Mouse (Mus musculus) adrenal gland, postnatal 4 days (tissue): ENCODE measurements around the gene Arhgef12. TPM values are rescaled to one million over a fixed set of nuclear protein-coding genes. Genes with fewer than 3 reads are reported as not detected.

ENCODE experiments used
- DNase-seq, 2 experiments: peaks; one replicate each; pipeline ENCODE4 v3.0.0; 2021 to 2022; ENCODE audit warnings: low spot score in 2 of 2, mixed read lengths in 2 of 2
- total RNA-seq, 2 experiments: library from RNA; stranded (reverse); gene quantifications; 2 replicates each; pipeline ENCODE4 v1.2.3; 2021

The Arhgef12 gene
- total RNA-seq, 2 experiments from 2014 or later, result 98.7 to 111 TPM

DNA sequence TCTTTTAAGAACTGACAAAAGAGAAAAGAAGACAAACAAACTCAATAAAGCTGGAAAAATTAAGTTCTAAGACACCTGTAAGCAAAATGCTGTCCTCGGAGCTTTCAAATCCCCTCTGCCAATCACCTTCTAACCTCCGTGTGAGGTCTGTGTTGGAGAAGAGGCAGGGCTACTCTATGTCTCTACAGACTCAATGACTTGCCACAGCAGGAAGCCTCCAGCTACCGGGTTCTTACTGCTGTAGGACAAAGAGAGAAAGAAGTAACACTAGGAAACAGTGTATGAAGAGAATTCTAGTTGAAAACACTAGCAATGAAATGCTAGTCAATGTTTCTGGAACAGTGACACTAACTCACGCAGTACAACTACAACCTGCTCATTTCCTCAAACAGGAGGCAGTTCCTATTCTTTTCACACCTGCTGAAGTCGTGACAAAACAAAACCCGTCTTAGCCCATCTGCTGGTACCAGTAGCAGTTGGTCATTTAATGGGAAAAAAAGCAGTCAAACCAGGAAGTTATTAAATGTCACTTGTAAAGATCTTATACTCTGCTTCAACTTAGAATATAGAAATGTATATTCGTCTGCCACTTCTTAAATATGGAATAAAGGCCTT is 23.5 kb downstream of the Arhgef12 start:
- no peak for DNase-seq

DNA sequence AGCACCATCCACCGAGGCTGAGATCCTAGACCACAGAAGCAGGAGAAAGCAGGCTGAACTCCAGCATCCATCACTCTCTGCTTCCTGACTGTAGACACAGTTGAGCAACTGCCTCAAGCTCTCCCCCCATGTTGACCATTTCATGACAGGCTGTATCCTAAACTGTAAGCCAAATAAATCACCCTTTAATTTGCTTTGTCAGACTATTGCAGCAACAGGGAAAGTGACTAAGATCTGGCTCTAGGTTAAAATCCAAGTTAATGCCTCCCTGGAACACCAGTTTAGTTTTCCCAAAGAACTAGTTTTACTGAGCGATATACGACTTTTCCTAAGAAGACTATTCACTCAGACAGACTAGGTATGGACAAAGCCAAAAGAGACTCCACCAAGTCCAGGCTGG is 28.3 kb downstream of the Arhgef12 start:
- DNase-seq, result no peak

DNA sequence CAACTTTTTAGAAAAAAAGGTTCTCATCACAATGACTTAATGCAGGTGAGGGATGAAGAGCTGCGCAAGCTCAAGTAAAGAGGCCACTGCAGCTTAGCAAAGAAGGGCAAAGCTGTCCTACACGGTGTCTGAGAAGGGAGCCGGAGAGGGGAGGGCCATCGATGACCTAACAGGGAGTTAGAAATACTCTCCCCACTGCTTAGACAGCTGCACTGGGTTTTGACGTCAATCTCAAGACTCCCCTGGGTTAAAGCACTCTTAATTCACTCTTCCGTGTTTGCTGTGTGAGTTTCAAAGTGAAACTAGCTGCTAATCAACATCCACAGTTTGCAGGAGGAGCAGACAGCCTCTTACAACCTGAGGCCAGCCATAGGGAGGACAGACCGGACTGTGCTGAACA is 30.9 kb downstream of the Arhgef12 start:
- no peak for DNase-seq

DNA sequence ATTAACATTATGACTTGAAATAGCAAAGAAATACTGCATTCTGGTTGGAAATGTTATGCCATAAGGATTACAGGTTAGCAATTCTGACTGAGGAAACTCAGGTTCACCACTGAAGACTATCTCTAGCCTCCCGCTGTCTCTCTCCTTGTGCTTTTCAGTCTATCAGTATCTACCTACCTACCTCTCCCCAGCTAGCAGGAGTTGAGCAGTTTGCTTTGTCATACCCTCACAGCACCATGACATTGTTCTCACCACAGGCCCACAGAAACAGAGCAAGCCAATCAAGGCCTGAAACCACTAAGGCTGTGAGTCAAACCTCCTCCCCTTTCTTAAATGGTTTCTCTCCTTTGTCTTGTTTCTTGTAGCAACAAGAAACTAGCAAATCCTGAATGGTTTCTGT is 32.4 kb downstream of the Arhgef12 start:
- DNase-seq, result no peak

DNA sequence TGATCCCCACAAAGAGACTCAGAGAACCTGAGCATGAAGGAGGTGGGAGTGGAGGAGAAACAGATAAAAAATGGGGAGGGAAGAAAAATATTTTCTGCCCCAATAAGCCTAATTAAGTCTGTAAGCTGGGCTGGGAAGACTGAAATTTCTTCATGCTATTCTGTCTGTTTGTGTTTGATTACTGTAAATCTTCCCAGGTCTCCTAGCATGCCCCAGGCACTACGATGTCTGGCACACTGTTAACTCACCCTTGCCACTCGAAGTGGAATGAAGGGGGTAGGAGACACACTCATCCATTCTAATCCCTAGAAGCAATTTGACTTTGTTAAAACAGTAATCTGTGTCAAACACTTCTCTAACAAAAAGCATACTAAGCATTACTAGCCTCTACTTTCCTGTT is 35.3 kb downstream of the Arhgef12 start:
- DNase-seq, result no peak

DNA sequence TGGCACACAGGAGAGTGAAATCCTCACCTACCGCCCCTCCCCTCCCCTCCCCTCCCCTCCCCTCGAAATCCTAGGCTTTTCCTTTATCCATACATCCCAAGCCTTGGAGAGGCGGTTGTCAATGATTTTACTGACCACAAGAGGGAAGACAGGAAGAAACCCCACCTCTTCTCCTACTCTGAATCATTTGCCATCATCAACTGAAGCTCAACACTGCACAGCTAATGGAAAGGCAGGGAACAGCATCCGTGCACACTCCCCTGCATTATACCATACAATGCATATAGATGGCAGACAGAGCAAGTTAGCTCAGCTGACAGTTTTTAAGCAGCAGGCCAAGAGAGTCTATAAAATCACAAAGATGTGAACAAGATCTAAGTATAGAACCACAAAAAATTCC is 35.9 kb downstream of the Arhgef12 start:
- DNase-seq, result no peak

DNA sequence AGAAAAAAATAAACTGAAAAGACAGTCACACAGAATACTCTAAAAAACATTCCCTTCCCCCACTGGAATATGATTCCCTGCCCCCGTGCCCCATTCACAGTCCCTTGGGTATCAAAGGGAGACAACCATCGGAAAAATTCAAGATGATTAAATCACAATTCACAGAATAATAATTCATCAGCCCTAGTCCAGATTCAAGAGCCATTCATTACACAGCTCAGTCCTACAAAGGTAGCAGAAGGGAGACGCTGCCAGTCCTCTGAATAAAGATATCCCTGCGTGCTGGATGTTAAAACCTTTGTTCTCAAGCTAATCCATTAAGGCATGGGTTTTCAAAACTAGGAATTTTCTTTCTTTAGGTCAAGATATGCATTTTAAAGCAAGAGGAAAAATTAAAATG is 36.5 kb downstream of the Arhgef12 start:
- no peak for DNase-seq

DNA sequence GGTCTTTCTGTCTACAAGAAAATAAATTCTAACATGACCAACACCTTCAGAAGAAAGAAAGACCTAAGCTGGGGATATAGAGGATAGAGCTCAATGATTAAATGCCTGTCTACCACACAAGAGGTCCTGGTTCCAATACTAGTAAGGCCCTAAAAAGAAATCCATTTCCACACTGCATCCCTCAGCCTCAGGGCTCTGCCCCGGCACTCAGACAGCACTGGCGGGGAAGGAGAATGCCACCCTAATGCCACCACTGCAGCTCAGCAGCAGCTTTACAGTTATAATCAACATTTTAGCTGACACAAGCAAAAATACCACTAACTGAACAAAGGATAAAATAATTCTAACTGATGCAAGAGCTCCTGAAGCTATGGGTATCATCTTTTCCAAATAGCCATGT is 36.9 kb downstream of the Arhgef12 start:
- no peak for DNase-seq

DNA sequence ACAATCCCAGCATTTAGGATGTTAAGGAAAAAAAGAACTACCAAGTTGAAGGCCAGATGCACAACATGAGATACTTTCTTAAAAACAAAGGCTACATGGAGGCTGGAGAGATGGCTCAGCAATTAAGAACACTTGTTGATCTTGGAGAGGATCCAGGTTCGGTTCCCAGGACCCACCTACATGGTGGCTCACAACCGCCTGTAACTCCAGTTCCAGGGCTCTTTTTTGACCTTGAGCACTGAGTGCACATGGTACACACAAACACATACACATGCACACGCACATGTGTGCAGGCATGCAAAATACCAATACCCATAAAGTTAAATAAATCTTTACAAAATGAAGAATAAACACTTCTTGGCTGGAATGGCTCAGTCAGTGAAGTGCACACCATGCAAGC is 39.1 kb downstream of the Arhgef12 start:
- DNase-seq, result no peak

DNA sequence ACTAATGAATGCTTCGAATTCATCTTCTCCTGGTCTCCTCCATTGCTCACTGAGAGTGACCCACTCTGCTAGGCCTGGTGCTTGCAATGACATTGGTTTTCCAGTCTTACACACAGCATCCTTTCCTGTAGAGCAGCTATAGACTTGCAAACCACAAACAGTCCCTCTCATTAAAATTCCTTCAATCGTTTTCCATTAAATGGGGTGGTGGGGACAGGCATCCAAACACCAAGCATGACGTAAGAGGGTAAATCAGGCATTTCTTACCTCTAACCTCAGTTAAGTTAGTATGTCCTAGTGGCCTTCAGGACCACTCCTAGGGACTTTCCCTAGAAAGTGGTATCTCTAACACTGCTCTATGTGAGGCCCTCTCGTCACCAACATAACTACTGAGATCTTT is 41.8 kb downstream of the Arhgef12 start:
- DNase-seq, result no peak

DNA sequence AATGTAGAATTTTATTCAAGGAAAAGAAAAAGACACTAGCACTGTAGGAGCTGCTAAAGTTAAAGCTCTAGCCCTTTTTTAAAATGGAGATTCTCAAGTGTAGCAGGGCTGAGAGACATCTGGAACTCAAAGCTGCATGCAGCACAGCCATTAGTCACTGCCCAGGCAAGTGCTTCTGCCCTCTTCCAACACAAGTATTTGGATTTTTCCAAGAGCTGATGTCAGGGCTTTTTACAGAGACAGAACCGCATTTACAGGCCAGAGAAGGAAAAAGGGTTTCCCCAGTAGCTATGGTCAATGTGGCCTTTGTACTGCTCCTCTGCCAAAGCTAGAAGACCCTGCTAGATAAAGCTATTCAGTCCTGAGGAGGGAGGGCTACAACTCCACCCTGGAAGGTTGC is 45.5 kb downstream of the Arhgef12 start:
- DNase-seq, result no peak

DNA sequence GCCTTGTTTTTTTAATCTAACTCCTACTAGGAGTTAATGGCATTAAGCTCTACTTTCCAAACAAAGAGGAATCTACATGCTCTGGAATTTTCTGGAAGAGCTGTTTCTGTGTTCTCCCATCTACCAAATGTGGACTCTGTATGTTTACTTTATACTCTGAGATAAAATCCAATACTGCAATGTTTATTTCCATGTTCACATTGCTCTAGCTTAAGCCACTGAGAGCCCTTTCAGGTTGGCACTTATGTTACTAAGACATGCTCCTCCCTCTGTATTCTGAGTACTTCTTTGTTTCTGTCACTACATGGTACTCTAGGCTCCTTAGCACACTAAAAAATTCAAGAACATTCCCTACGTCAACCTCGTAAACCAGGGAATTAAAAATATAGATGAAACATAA is 56.6 kb downstream of the Arhgef12 start:
- DNase-seq, result no peak

DNA sequence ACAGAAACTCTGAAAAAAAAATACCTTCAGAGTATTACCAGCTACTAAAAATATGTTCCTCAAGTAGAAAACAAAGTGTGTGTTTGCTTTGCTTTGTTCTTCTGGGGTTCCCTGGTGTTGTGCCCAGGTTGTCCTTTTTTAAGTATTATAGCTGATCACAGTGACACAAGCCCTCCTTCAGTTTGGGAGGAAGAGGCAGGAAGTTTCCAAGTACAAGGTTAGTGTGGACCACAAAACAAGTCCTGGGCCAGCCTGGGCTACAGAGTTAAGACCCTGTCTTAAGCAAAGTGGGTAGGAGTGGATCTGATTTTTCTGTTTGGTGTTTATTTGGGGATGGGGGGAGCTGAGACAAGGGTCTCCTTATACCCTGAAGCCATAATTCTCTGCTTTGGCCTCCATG is 62.6 kb downstream of the Arhgef12 start:
- no peak for DNase-seq

DNA sequence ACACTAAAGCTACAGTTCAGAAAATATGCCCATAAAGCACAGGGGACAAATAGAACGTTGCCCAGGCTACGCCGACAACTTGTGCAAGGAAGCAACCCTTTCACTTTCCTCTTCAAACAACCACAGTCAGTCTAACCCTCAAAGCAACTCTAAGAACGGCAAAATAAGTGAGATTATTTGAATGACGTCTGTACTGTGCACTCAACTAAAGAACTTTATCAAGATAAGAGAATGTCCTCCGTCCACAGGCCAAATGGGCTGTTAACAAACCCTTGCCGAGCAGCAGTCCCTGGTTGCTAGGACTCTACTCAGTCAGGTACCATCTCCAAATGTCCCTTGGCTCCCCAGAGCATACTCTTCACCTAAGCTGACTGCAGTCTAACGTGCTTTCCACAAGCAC is 68.6 kb downstream of the Arhgef12 start:
- DNase-seq, result no peak

DNA sequence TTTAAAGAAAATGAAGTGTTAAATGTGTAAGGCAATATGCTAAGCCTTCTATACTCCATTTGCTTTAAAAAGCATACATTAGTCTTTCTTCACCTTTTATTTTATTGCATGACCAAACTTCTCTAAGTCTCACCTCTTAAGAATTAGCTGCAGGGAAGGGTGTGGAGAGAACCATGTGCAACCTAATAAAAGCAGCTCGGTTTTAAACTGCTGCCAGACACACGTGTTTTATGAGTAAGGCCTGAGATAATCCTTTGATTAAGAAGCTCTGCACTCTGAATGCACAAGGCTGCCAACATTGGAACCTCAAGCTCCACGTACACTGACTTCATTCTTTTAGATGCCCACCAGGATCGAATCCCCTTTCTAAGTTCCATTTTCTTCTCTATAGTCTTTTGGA is 71.8 kb downstream of the Arhgef12 start:
- DNase-seq, result no peak

DNA sequence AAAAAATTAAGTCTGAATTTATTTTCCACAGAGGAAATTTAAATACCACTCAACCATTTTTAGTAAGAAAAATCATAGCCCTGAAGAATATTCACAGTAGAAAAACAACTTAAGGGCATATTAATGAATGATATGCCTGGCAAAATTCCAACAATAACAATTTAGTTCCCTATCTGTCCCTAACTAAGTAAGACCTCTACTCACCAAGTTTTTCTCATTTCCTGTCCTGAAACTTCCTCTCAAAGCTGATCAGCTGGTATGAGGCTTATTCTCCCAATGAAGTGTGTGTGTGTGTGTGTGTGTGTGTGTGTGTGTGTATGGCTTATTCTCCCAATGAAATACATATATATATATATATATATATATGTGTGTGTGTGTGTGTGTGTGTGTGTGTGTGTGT is 72.8 kb downstream of the Arhgef12 start:
- no peak for DNase-seq

DNA sequence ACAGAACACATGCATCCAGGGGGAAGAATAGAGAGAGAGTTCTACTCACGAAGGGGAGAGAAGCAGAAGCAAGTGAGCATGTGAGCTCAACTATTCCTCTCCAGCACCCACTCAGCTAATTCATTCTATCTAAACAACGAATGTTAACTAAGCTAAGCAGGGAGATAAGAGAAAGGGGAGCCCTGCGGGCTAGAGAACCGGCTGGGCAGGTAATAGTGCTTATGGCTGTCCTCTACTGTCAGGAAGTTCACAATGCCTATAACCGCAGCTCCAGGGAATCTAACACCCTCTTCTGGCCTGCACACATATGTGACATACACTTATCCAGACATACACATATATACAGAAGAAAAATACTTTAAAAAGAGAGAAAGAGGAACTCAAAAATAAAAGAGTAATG is 79.3 kb downstream of the Arhgef12 start:
- no peak for DNase-seq

DNA sequence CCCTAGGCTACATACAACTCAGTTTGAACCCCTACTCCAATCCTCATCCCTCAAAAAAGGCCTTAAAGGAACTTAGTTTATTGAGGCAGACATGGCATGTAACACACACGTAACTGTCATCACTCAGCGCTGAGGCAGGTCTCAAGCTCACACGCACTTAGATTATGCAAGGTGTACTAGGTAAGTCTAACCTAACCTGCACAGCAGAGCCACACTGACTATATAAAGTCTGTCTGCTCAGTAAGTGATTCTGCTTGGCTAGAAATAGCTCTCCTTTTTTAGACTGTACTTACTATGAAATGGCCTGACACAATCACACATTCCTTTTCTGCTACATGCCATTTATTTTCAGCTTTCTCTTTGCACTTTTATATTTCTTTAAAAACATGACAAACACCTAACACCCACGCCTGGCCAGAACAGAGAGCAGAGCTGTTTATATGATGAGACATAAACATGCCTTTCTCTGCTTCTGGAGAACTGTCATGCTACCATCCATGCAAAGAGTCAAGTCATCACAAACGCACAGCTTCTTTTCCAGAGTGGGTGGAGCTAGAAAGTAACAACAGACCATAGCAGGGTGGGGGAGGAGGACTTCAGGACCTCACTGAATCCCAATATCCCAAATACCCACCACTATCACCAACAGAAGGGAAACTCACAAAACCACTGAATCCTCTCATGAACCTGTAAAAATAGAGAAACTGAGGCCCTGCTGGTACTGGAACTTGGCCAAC is 85.4 kb downstream of the Arhgef12 start:
- no peak for DNase-seq

DNA sequence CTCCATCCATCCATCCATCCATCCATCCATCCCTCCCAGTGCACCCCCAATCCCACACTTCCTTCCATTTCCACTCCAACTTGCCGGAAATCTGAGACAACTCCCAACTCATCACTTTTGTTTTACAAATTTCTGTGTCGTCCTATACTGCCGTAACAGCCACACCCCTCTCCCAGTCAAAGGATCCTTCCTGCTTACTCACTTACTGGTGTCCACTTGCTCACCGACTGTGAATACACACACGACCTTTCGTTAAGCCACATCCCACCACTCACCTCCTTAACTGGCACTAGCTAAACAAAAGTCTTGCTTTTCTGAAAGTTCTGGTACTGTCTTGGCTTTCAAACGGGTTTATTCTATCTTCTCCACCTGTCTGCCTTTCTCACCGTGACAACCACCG is 87.4 kb downstream of the Arhgef12 start:
- no peak for DNase-seq

DNA sequence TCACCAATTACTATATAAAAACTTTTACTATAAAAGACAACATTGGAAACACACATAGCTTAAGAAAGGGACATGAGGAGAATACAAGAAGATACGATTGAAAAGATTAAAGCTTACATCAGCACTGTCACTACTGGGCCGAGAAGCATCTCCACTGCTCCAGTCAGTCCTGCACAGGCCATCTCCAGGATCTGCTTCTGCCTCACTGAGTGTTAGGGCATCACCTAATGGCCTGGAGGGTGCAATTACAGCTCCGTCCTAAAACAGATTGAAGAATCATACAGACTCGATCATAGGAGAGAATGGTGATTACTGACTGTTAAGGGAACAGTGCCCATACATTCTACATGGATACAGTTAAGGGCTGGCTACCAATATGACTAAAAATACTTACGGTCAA is 91.3 kb downstream of the Arhgef12 start:
- DNase-seq, result no peak

DNA sequence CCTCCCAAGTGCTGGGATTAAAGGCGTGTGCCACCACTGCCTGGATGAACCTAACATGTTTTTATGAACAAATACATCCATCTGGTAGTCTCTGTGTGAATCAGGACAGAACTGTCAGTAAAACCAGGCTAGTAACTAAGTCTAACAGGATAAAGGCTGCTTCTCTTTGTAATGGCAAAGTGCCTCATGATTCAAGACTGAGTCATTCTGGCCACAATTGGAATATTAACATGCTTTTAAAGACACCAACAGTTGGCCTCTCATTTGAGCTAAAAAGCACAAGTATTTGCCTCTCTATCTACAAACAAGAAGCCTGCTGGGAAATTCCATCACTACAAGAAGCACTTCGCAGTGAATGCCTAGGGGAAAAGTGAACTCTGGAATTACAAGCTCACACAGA is 91.7 kb downstream of the Arhgef12 start:
- no peak for DNase-seq

DNA sequence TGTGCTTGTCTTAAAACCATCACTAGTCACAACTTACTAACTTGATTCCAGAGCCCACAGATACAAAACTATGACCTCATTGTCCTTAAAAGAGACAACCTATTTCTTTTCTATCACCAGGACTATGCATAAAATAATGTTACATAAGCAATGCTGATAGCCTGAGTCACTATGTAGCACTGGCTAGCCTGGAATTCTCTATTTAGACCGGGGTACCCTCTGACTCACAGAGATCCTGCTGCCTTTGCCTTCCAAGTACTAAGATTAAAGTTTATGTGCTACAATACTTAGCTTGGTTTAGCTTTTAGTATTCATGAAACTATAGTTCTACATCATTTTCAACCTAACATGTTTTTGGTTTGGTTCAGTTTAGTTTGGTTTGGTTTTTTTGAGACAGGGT is 92.2 kb downstream of the Arhgef12 start:
- DNase-seq, result no peak

DNA sequence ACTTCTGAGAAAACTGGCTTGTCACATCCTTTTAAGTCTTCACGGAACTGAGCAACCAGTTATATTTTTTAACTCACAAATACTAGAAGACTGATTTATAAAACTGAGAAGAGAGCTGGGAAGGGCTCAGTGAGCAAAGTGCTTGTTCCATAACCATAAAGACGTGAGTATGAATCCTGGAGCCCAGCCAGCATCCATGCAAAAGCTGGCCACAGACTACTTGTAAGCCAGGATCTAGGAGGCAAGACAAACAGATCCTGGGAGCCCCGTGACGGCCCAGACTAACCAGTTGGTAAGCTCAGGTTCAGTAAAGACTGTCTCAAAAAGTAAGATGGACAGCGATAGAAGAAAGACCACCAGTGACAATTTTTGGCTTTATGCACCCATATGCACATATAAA is 94.5 kb downstream of the Arhgef12 start:
- no peak for DNase-seq
